Mouse (Mus musculus) G1E (cell line): Measurements from ENCODE around the gene Pga5. TPM values are rescaled to one million over a fixed set of nuclear protein-coding genes. Genes with fewer than 3 reads are reported as not detected.

Source experiments
- ATAC-seq: 2 replicates; pipeline ENCODE4 v1.8.0; 2016; ENCODE audit warnings: mild to moderate bottlenecking; ENCODE audit not compliant: insufficient number of reproducible peaks, poor library complexity, low FRiP score, severe bottlenecking; ENCODE audit errors: extremely low read depth
- DNase-seq: peaks from one replicate; pipeline ENCODE4 v3.0.0; 2012; ENCODE audit warnings: low spot score
- H3K27me3 ChIP-seq: 2 replicates; pipeline ENCODE4 v1.6.1; 2012; ENCODE audit warnings: mild to moderate bottlenecking, low read length, inconsistent platforms; ENCODE audit not compliant: insufficient read depth
- H3K36me3 ChIP-seq: replicated peaks from 2 replicates; pipeline ENCODE3; 2012; ENCODE audit warnings: mild to moderate bottlenecking, inconsistent platforms
- H3K4me1 ChIP-seq: 2 replicates; pipeline ENCODE4 v1.6.1; 2012; ENCODE audit warnings: low read depth, low read length, inconsistent platforms, mixed read lengths; ENCODE audit not compliant: insufficient read depth
- H3K4me3 ChIP-seq: 2 replicates; pipeline ENCODE4 v1.5.1; 2012; ENCODE audit warnings: low read depth, mild to moderate bottlenecking, inconsistent platforms, low read length, moderate library complexity, mixed read lengths
- H3K9me3 ChIP-seq: replicated peaks from 2 replicates; pipeline ENCODE4 v1.6.1; 2012; ENCODE audit warnings: inconsistent platforms
- CTCF ChIP-seq: IDR thresholded peaks from 2 replicates; pipeline ENCODE4 v1.5.1; 2012; ENCODE audit warnings: low read depth, low read length, inconsistent platforms, mixed read lengths
- GATA1 ChIP-seq: IDR thresholded peaks from 2 replicates; pipeline ENCODE4 v1.6.1; 2012; ENCODE audit warnings: borderline replicate concordance, low read length, inconsistent platforms, mixed read lengths
- GATA2 ChIP-seq: IDR thresholded peaks from 2 replicates; pipeline ENCODE4 v1.6.1; 2012; ENCODE audit warnings: low read depth, low read length, inconsistent platforms, borderline replicate concordance
- POLR2AphosphoS5 ChIP-seq: IDR thresholded peaks from 2 replicates; pipeline ENCODE4 v1.6.1; 2012; ENCODE audit warnings: low read depth, low read length, inconsistent platforms; ENCODE audit not compliant: insufficient replicate concordance
- TAL1 ChIP-seq: conservative IDR thresholded peaks from 2 replicates; pipeline ENCODE4 v1.6.1; 2012; ENCODE audit warnings: low read depth, low read length, inconsistent platforms, mixed read lengths
- polyA plus RNA-seq: library from polyadenylated mRNA; stranded (reverse); fragments of >175 nt; gene quantifications from 2 replicates; pipeline ENCODE4 v1.2.3, GENCODE M21; 2012
- total RNA-seq, 2 experiments: library from RNA; stranded (forward) in 1 of 2; stranded (reverse) in 1 of 2; fragments of 200-1000 nt in 1 of 2; fragments of >200 nt in 1 of 2; fragmentation: Nextera tagmentation in 1 of 2; gene quantifications; 2 replicates each; pipeline ENCODE4 v1.2.3; 2014 to 2017

Pga5 gene
- total RNA-seq (2014; fragmentation: Nextera tagmentation) (1.6 and 2.4 TPM in 2 replicates), total RNA-seq (2017) (1.6 and 1.9 TPM in 2 replicates), polyA plus RNA-seq (0.14 TPM in 2 replicates)

DNA sequence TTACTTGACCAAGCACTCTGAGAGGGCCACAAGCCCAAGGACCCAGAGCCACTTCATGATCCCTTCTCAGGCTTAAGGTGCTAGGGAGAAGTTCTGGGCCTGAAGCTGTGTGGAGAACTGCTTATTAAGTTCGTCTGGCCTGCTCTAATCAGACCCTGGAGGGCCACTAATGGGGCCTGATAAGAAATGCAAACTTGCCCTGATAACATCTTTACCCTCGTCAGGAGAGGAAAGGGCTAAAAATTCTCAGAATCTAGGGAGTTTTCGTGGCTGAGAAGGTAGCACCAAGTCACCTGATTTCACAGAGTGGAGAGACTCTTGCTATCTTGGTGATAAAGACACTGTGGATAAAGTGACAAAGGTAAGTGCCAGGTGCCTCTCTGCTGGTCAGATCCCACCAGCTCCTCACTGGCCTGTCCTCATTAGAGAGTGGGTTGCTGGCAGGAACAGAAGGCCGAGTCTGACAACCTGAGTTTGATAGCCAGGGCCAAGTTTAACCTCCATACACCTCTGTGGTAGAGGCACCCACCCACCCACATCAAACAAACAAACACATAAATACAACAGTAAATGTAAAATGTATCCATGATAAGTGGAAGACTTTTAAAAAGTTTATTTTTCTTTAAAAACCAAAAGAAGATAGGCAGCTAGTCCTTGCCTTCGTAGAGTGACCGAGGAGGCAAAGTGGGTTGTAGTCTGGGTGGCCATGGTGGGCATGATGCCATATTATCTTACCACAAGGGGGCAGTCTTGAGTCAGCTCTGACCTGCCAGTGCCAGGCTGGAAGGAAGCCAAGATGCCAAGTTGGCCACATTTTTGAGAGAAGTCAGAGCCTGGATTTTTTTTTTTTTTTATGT is at the start of gene Pga5:
TSS of gene Pga5 (minus strand) at position 157 of the 857 bp plus-strand sequence.
- Histone ChIP-seq H3K27me3 (no peaks in the 10 kb centered on the region), H3K36me3 (peaks cover 9% of the 10 kb centered on the region), H3K4me3 (peak within 1 kb of the TSS; percentile 28; the same call in 1 of the 2 replicates), H3K9me3 (no peaks in the 10 kb centered on the region), H3K4me1 (peaks cover 71% of the 10 kb centered on the region)
- TF ChIP-seq TAL1 (peak; percentile 49), POLR2AphosphoS5 (no peak), CTCF (peak; percentile 75)
- peak; percentile 58 for ATAC-seq
- no peak for DNase-seq

DNA sequence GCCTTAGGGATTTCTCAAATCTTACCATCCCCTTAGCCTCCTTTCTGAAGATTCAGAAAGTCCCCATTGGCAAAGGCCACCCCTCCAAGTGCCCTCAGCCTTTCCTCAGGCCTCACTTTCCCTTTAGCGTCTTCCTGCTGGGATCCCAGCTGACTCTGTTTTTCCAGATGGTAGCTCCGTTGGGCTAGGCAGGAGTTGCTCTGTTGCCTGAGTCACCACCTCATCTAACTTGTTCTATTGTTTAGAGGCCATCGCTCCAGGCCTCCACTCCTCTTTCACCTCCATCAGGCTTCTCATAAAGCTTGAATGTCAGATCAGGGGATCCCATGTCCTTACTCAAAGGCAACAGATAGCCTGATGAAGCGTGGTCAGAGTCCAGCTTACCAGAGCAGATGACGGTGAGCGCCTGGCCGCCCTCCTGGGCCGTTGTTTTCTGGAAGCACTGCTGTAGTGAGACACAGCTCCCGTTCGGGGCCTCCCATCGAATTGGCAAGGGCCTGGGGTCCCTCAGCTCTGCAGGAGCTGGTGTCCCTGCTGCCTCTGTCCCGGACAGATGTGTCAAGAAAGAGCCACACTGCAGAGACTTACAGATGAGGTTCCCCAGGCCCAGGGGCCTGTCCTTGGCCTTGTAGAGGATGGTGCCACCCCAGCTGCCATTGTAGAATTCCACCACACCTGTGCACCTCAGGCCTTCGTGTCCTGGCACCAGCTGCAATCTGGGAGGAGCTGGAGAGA is 46.9 kb upstream of the Pga5 start:
- Histone ChIP-seq H3K4me1 (no peaks in the 10 kb centered on the region), H3K36me3 (no peaks in the 10 kb centered on the region), H3K9me3 (no peaks in the 10 kb centered on the region), H3K27me3 (peaks cover 29% of the 10 kb centered on the region), H3K4me3 (no peak overlapping the region)
- DNase-seq, result no peak
- ATAC-seq, result no peak
- TF ChIP-seq TAL1 (no peak), POLR2AphosphoS5 (no peak), CTCF (no peak), GATA2 (no peak), GATA1 (no peak)

DNA sequence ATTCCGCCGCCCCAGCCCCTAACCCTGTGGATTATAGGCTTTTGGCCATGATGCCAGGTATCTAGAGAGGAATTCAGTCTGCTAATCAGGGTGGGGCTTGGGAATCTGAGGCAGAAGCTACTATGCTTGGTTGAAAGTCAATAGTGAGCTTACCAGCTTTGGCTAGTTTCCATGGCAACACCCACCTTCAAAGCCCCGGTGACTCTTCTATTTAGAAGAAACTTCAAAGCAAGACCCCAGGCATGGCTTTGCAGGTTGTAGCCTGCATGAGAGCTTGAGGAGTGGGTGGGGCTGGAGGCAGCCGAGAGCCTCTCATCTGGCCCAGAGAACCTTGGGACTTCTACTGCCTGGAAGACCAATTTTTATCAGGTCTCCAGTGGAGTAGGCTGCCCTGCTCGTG is 45.8 kb upstream of the Pga5 start:
- Histone ChIP-seq H3K27me3 (peaks cover 31% of the 10 kb centered on the region), H3K36me3 (no peaks in the 10 kb centered on the region), H3K4me3 (no peak overlapping the region), H3K4me1 (no peaks in the 10 kb centered on the region), H3K9me3 (no peaks in the 10 kb centered on the region)
- TF ChIP-seq TAL1, result no peak
- TF ChIP-seq CTCF, result no peak
- no peak for TF ChIP-seq POLR2AphosphoS5
- no peak for ATAC-seq
- no peak for DNase-seq

DNA sequence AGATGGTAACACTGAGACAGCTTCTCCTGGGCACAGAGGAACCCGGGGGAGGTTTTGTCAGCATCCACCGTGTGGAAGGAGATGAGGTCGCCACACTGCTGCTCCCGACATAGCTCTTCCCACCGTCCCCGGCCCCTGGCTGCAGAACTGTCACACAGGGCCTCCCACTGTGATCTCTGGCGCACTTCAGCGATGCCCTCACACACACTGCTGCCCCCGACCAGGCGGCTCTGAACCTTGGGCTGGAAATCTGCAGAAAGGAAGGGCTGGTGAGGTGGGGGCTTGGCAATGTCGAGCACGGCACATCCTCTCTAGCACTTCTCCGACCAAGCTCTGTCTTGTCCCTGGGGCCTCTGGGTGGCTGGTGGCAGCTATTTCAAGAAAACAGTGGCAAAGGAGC is 45.2 kb upstream of the Pga5 start:
- DNase-seq (no peak), ATAC-seq (no peak)
- TF ChIP-seq CTCF, result no peak
- TF ChIP-seq GATA2, result no peak
- TF ChIP-seq TAL1, result no peak
- no peak for TF ChIP-seq POLR2AphosphoS5
- no peak for TF ChIP-seq GATA1
- H3K36me3 ChIP-seq, result no peaks in the 10 kb centered on the region
- no peak overlapping the region for H3K4me3 ChIP-seq
- no peaks in the 10 kb centered on the region for H3K4me1 ChIP-seq
- peaks cover 35% of the 10 kb centered on the region for H3K27me3 ChIP-seq
- H3K9me3 ChIP-seq, result no peaks in the 10 kb centered on the region

DNA sequence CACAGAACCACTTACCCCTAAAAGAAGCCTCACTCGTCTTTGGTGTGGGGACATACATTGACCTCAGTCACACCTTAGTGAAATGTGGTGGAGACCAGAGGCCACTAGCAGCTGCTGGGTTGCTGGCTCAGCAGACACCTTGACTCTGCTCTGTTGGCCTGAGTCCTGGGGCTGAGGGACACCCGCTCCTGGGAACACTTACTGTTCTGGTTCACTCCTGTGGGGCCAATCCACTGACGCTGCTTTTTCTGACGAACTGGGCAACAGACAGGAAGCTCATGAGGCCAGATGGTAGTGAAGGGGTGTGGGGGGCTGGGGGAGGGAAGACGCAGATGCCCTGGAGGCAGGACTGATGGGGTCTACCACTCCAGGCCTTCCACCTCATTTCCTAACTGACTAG is 43.2 kb upstream of the Pga5 start:
- no peaks in the 10 kb centered on the region for H3K9me3 ChIP-seq
- no peak for TF ChIP-seq GATA1
- TF ChIP-seq TAL1, result no peak
- TF ChIP-seq POLR2AphosphoS5, result no peak
- TF ChIP-seq GATA2, result no peak
- no peak for TF ChIP-seq CTCF
- H3K36me3 ChIP-seq, result no peaks in the 10 kb centered on the region
- peaks cover 4% of the 10 kb centered on the region; the same call in 1 of the 2 replicates for H3K4me1 ChIP-seq
- peaks cover 35% of the 10 kb centered on the region for H3K27me3 ChIP-seq
- no peak for ATAC-seq
- DNase-seq, result no peak
- H3K4me3 ChIP-seq, result no peak overlapping the region

DNA sequence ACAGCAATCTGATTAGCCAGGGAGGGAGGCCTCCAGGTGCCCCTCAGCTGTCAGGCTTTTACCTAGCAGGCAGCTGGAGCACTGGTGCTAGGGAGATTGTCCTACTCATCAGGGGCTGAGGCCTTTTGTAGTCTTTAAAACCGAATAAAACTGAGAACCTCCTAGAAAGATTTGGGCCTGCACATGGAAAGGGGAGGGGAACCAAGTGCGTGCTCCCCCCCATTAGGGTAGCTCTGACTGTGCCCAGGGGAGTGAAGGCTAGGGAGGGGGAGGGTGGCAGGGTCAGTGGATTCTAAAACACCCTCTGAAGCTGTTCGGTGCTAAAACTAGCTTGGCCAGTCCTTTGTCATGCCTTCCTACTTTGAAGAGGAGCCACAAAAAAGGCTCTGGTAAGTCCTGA is 42.7 kb upstream of the Pga5 start:
- peaks cover 4% of the 10 kb centered on the region; the same call in 1 of the 2 replicates for H3K4me1 ChIP-seq
- H3K36me3 ChIP-seq, result no peaks in the 10 kb centered on the region
- peaks cover 35% of the 10 kb centered on the region for H3K27me3 ChIP-seq
- H3K4me3 ChIP-seq, result no peak overlapping the region
- TF ChIP-seq CTCF (no peak), POLR2AphosphoS5 (no peak), GATA1 (no peak), TAL1 (no peak), GATA2 (no peak)
- no peak for DNase-seq
- H3K9me3 ChIP-seq, result no peaks in the 10 kb centered on the region
- no peak for ATAC-seq
